Mouse (Mus musculus) left cerebral cortex, adult 6 months (tissue): Measurements from ENCODE around the gene Vcam1. TPM values are rescaled to one million over a fixed set of nuclear protein-coding genes. Genes with fewer than 3 reads are reported as not detected.

Experiments
- long read RNA-seq, 2 experiments: library from polyadenylated mRNA; unstranded; transcript quantifications; one replicate each; pipeline ENCODE4 v2.0.0; 2019 to 2020
- polyA plus RNA-seq: library from polyadenylated mRNA; unstranded; fragments of <200 nt; fragmentation: Nextera tagmentation; gene quantifications from 2 replicates; pipeline ENCODE4 v1.2.3, GENCODE M21; 2021

Vcam1 gene
- polyA plus RNA-seq: 9.4 and 12.1 TPM in 2 replicates
- long read RNA-seq, experiment 1, transcript Vcam1-201 (9 exons, 3,469 nt): major isoform, 74 of 97 reads
- long read RNA-seq, experiment 1, partial matches to known transcripts: 16 of 97 reads
- long read RNA-seq, experiment 1, other reads (novel, unspliced or antisense): 6 of 97 reads
- long read RNA-seq, experiment 2, transcript Vcam1-201 (9 exons, 3,469 nt): major isoform, 19 of 32 reads
- long read RNA-seq, experiment 2, partial matches to known transcripts: 8 of 32 reads
- long read RNA-seq, experiment 2, other reads (novel, unspliced or antisense): 2 of 32 reads

GRCm38 (mm10) chr3:116129259-116129738 lies at the start of gene Vcam1:
Gene Vcam1, minus strand, starts transcription at chr3:116129688.

Other genes with a start within 250 kb of the Vcam1 start
- 15.5 and 20.1 TPM in 2 replicates for gene Dph5, start 241.9 kb downstream of the Vcam1 start, polyA plus RNA-seq
- gene Slc30a7, start 122.3 kb downstream of the Vcam1 start, polyA plus RNA-seq: 7.5 and 8.9 TPM in 2 replicates
- 64.8 and 77.6 TPM in 2 replicates for gene Extl2, start 122.2 kb downstream of the Vcam1 start, polyA plus RNA-seq
- gene Gpr88, start 123.8 kb upstream of the Vcam1 start, polyA plus RNA-seq: 22.4 and 73.4 TPM in 2 replicates